Mouse (Mus musculus) CH12F3 (cell line): Measurements from ENCODE around the gene Trit1.

Experiments used
- in situ Hi-C: fragments of 300-500 bp; cut with MboI; formaldehyde crosslinking; loops from 2 replicates; pipeline ENCODE4 v1.14.3; 2020; ENCODE audit warnings: low sequenced_read_pairs

Trit1 gene

DNA sequence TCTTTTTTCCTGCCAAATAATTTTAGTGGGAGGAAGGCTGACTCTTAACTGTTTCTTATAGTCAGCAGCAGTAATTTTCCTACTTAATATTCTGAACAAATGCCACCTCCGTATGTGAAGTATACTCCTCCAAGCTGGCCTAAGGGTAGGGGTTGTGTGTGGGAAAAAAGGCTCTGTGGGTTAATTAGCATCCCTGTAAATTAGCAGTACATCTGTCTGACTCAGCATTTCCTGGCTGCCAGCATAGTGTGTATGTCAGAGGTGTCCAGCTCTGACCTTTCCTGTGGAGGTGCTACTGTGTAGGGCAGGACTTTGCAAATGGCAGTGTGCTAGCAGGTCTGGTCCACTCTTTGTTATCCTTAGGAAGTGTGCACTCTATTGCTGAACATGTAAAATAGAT is 27.5 kb downstream of the Trit1 start:
- in situ Hi-C loops: no loop called here

DNA sequence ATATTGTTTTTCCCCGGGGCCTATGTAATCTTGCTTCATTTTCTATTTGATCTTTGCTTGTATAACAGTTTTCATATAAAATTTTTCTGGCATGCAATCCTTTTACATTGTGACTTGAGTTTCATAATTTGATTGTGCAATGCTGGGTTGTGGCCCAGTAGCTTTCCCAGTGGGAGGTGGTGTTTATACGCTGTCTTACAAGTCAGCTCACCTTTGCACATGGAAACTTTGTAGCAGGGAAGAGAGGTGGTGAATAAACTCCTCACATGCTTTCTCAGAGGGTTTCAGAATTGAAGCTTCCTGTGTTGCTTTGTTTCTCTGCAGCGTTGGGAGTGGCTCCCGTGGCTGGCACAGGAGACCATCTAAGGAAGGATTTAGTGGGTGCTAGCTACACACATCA is 28.4 kb downstream of the Trit1 start:
- in situ Hi-C loops: no loop called here

DNA sequence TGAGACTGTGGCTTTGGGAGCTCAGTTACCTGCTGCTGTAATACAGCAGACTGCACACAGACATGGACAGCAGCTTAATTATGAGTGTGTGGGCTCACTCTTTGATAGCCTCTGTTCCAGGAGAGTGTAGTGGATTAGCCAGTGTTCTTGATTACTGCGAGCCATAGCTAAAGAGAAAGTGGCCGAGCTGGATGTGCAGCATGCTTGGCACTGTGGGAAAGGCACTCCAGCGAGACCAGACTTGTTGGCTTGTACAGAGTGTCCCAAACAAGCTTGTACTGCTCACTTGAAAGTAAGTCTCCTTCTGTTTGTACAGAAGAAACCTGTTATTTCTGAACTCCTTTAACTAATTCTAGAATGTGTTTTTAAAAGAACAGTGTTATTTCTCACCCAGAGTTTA is 29.9 kb downstream of the Trit1 start:
- in situ Hi-C loops: no loop called here

DNA sequence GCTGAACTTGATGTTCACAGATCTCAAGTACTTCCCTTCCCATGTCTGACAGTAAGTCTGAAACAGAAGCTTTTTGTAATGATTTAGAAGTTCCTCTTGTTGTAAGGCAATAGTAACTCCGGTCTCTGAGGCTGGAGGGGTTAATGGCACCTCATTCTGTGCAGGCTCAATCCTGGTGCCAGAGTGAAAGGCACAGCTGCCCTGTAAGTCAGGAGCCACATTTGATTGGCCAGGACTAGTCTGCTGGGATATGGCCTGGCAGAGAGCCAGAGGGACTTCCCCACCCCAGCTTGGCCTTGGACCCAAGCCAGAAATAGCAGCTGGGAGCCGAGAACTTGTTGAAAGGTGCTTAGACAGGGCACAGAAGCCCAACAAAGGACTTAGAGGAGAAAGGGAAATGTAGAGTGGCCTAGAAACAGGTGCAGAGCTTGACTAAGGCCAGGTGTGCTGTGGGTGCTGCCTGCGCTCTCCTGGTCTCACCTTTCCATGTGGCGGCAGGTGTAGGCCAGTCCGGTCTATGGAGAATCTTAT is 34.3 kb downstream of the Trit1 start:
- in situ Hi-C loops: no loop called here

DNA sequence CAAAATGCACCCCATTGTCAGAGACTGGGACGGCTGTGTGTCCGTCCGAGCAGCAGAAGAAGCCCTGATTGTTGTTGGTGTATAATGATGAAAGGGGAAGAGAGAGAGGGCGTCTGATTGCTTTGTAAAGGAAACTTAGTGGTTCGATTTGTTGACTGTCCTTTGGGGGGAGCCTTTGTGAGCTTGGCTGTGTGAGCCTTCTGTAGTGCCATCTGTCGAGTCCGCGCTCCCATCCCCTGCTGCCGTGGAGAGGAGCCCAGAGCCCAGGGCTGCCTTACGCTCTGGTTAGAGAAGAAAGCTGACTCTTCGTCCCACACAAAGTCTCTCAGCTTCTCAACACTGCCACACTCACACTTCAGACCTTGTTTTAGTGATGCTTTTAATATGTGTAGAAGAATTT is 36.8 kb downstream of the Trit1 start:
- in situ Hi-C loops: no loop called here

DNA sequence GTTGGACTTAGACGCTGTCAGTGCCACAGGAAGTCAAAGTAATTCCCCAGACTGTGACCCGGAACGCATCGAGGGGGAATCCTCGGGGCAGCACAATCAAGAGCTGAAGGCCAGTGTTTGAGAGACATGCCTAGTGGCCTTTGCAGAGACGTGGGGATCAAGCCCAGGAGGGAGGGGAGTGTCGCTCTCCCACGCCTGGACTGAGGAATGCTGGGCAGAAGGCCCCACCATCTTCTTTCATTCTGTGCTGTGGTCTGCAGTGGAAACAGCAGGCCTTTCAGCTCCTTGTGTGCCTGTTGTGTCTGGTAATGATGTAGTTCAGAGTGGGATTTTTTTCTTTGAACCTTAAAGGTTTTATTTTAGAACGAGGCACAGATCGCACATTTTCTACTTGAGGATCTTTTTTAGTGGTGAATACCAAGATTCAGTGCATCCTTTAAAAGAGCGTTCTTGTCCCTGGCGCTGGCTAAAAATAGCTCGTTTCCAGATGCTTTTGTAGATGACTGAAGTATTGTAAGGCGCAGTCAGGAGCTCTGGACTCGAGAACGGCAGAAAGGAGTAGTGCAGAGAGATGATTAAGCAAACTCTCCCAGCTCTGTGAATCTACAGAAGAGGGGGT is 37.9 kb downstream of the Trit1 start:
- in situ Hi-C loops: no loop called here

DNA sequence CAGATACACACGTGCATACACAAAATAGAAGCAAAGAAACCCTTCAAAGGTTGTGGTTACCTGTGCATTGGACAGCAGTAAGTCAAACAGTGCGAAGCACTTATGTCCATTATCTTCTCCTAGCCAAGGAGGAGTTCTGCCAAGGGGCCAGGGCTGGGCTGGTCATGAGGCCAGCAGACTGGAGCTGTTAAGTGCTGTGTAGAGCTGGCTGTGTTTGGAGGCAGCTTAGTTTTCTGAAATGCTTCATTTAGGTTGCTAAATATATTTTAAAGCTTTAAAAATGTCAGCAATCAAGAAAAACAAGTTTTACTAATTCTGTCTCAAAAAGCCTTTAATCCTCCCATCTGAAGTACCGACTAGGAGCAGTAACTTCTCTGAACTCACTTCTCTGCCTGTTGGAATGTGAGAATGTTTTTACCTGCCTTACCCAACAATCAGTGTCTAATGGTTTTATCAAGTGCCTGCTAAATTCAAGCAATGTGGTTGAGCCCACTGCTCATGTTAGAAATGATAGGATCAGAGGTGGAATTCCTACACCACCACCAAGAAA is 40.2 kb downstream of the Trit1 start:
- in situ Hi-C loops: no loop called here

DNA sequence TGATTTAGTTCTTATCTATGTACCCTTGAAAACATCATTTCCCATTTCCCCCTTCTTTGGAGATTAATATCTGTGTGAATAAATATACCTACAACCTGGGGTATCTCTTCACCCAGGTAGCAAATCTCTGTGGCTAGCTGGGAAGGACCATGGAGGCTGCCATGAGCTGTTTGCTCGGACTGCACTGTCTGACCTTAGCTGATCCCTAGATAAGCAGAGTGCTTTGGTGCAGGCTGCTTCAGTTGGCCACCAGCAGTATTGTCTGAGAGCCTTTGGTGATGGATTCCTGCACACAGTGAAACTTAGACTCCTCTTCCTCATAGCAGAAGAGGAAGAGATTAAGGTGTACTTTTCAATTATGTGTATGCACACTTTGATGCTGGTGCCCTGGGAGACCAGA is 41.6 kb downstream of the Trit1 start:
- in situ Hi-C loops: no loop called here

DNA sequence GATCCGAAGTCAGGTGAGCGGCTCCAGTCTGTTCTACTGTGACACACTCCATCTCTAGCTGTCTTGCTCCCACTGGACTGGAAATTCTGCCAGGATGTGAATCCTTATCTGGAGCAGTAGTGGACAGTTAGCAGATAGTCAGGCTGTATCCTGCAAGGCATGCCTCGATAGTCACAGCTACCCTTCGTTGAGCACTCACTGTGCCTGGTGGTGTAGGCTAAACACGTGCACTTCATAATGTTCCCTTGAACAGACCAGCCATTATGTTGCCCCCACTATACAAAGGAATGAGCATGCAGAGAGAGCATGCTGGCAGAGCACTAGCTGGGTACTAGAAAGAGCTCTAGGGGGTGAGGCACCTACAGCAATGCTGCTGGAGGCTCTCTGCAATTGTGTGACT is 45.3 kb downstream of the Trit1 start:
- in situ Hi-C loops: no loop called here

DNA sequence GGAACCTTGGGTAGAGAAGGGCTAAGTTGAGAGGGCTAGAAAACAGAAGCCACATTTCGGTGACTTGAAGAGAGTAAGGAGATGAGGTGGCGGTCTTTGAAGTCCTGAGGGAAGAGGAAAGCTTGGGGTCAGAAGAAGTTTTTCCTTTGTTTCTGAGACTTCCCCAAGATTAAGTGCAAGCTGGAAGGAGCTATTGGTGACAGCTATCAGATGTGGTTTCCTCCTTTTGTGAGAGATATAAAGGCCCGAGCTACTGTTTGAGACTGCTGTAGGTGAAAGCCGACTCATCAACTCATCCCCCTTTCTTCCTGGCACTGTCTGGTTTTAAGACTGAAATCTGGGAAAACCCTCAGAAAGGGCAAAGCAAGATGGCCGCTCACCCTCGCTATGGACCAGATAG is 52.2 kb downstream of the Trit1 start:
- in situ Hi-C loops: no loop called here

DNA sequence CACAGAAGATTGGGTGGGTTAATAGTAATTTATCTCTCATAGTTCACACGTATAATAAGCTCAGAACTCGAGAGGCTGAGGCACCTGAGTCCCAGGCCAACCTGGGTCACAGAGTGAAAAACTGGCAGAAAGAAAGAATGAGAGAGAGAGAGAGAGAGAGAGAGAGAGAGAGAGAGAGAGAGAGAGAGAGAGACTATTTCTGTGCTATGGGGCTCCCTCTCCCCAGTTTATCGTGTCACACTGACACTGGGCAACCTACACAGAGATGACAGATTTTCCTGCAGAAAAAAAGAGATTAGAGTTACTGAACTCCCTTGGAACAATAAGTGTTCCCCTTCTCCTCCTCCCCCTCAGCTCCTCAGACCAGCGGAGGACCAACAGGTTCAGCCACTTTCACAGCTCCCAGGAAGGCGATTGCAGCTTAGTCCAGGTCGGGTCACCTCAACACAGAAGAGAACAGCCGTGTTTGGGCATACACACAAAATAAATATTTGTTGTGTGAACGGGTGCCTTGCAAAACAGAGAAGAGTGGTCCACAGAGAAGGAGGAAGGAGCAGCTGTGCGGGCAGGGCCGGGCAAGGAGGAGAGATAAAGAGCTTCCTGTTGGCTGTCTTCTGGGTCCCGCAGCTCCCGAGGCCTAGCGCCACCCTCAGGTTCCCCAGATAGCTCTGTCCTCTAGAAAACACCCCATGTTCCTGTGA is 55.0 kb downstream of the Trit1 start:
- in situ Hi-C loops: loop anchor here (10.0 kb wide), 1 partner anchor 167 kb away; no protein-coding TSS in a partner anchor

DNA sequence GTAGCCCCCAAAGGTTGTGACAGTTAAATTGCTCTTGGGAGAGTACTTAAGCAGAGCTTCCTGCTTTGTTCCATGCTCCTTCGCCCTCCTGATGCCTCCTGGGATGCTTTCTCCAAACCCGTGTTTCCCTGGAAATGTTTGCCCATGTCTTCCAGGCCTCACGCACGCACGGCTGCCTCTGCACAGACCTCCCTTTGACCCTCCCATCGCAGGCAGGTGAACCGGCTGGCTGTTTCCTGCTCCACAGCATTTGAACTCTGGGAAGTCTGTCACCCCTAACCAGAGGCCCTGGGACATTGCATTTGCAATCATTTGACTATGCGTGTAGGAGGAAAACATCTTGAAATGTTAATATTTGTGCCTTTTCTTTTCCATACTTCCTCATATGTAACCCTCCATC is 60.5 kb downstream of the Trit1 start:
- in situ Hi-C loops: loop anchor here (10.0 kb wide), 1 partner anchor 172 kb away; no protein-coding TSS in a partner anchor

DNA sequence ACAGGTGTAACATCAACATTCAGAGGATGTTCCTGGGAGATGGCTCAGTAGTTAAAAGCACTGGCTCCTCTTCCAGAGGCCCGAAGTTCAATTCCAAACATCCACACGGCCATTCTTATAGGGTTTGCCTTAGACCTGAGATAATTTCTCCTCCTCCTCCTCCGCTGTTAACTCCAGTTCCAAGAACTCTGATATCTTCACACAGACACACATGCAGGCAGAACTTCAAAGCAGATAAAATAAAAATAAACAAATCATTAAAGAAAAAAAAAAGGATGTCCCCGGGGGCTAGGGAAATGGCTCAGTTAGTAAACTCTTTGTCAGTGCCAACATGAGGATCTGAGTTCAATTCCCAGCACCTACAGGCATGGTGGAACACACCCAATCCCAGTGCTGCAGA is 61.8 kb downstream of the Trit1 start:
- in situ Hi-C loops: loop anchor here (10.0 kb wide), 1 partner anchor 173 kb away; no protein-coding TSS in a partner anchor

DNA sequence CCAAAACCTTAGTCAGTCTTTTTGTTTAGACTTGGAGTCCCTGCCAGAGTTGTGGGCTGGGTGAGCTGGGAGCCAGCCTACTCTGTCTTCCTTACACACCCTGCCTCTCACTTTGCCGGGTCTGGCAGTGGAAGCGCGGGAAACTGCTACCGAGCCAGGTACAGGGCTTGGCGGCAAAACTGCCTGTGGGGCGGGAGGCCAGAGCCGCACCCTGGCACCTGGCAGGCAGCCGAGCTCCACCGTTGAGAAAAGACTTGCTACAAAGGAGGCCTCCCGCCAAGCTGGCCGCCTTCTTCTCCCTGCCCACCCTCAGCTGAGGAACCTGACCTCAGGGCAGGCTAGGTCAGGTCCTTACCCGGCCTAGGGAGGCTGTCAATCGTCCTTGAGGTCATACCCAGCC is 64.4 kb downstream of the Trit1 start:
- in situ Hi-C loops: loop anchor here (5.0 kb wide), 1 partner anchor 88 kb away; no protein-coding TSS in a partner anchor

DNA sequence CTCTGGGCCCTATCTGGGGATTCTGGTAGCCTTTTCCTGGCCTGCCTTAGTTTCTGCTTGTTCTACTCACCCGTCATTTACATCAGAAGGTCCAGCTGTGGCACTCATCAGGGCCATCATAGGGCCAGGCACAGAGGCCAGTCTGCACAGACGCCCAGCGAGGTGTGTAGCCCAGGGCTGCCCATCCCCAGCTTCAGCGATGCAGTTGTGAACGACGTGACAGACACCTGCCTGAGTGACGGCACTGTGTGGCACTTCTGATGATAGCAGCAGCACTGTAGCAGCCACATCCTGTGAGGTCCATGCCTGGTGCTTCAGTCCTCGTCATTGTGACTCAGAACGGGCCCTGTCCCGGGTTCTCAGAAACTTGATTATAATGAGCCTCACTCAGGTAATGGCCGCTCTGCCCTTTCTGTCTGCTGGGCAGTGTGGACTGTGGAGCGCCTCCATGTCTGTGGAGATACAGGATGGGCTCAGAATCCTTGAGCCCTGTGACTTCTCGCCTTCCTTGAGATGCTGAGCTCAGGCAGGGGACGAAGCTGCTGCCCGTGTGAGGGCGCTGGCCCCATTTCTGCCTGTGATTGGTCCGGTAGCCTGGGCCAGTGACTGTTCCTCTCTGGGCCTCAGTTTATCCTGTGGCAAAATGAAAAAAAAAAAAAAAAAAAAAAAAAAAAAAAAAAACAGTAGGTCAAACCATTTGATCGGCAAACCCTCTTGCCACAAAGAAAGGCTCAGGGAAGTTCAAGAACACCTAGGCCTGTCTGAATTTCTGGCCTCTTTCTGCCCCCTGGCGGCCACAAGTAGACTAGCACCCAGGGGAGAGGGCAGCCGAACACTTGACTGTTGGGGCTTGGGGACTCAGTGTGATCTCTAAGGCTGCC is 66.1 kb downstream of the Trit1 start:
- in situ Hi-C loops: loop anchor here (5.0 kb wide), 1 partner anchor 90 kb away; no protein-coding TSS in a partner anchor

DNA sequence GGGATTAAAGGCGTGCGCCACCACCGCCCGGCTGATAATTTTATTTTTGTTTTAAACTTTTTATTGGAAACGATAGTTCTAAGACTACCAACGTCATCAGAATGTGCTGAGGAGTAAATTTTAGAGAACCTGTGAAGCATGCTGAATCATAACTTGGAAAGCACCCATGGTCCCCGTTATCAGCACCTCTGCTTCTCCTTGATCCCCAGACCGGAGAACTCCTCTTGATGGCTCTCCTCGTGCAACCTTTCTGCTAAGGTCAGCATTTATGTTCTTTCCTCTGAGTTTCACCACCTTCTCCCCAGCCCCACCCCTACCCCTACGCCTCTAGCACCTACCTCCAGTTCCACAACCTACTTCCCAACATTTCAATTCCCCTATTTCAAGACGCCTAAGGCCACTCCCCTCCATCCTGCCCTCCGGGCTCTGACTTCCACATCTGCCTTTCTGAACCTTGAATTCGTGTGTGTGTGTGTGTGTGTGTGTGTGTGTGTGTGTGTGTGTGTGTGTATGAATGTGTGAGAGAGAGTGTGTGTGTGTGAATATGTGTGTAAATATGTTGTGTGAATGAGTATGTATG is 67.0 kb downstream of the Trit1 start:
- in situ Hi-C loops: loop anchor here (5.0 kb wide), 1 partner anchor 91 kb away; no protein-coding TSS in a partner anchor

DNA sequence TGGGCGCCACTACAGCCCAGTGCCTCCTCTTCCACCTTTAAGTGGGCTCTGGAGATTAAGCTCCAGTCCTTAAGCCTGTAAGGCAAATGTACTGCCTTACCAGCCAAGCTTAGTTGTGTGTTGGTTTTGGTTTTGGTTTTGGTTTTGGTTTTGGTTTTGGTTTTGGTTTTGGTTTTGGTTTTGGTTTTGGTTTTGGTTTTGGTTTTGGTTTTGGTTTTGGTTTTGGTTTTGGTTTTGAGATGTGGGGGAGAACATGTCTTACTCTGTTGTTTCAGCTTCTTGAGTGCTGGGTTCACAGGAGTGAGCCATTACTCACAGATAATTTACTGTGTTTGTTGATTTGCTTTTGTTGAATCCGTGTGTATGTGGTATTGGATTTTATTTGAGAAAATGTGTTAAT is 68.9 kb downstream of the Trit1 start:
- in situ Hi-C loops: no loop called here

DNA sequence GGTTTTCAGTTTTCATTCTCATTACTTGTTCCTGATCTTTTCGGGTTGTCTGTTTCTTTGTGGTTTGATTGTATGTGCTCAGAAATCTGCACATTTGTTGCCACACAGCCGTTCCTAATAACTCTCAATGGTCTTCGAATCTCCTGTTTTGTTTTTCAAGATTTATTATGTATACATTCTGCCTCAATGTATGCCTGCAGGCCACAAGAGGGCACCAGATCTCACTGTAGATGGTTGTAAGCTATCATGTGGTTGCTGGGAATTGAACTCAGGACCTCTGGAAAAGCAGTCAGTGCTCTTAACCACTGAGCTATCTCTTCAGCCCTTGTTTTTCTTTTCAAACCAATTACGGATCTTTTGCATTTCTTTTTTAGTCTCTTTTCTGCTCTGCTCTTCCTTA is 70.0 kb downstream of the Trit1 start:
- in situ Hi-C loops: no loop called here

DNA sequence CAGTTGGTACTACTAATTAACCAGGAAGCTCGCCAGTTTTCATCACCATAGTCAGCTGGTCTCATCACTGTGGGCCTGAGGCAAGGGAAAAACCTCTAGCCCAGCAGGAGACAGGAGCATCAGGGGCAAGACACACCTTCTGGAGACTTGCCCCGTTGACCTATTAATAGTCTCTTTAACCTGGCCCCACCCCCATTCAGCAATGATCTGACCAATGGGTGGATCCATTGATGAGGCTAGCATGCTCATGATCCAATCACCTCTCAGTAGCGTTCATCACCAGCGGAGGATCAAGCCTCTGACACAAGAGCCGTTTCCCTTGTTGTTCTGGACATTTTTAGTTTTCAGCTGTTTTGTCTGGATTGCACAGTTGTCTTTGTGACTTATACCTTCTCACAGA is 76.2 kb downstream of the Trit1 start:
- in situ Hi-C loops: no loop called here

DNA sequence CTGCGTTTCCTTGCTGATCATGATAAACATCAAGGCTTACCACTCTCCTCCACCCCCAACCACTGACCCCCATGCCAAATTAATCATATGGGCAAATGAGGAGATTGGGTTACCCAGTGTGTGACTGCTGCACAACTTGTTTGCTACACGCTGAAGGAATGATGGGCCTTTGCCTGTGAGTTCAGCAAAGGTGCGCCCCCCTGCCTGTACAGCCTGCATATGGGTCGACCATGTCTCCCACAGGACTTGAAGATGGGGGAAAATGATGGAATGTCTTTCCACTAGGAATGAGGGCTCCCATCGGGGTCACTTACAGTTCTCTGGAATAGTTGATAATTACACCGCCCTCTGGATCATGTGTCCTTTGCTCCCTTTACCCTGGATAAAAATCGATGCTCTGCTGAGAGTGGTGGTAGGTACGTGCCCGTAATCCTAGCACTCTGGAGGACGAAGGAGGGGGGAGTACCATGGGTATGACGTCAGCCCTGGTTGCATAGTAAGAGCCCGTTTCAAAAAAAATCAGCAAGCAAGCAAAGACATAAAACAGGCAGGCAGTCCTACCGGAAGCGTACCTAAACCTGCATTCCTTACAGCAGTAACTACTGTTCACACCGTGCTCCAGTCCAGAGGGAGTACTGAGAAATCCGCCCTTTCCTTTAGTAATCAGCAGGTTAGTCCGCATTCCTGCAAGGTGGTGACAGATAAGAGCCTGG is 76.8 kb downstream of the Trit1 start:
- in situ Hi-C loops: no loop called here
